Mouse (Mus musculus) C2C12 (cell line): ENCODE results near the gene Tenm2. TPM values are rescaled to one million over a fixed set of nuclear protein-coding genes. Genes with fewer than 3 reads are reported as not detected.

Experiments
- H3K27me3 ChIP-seq: one replicate; pipeline ENCODE4 v1.6.1; 2011; ENCODE audit not compliant: control insufficient read depth, insufficient read depth, insufficient read length
- H3K36me3 ChIP-seq: one replicate; pipeline ENCODE4 v1.6.1; 2011; ENCODE audit not compliant: control insufficient read depth, insufficient read depth
- H3K4me3 ChIP-seq: one replicate; pipeline ENCODE4 v1.5.1; 2011; ENCODE audit warnings: mild to moderate bottlenecking, control low read depth; ENCODE audit not compliant: poor library complexity, insufficient read depth, severe bottlenecking
- H3K79me2 ChIP-seq: one replicate; pipeline ENCODE4 v1.6.1; 2011; ENCODE audit not compliant: control insufficient read depth, insufficient read depth
- H3K79me3 ChIP-seq: one replicate; pipeline ENCODE4 v1.6.1; 2011; ENCODE audit warnings: low read depth, control low read depth
- H3ac ChIP-seq: one replicate; pipeline ENCODE3; 2011; ENCODE audit warnings: low read depth; ENCODE audit not compliant: control insufficient read depth, insufficient read length
- CEBPB ChIP-seq: IDR thresholded peaks from one replicate; pipeline ENCODE4 v1.6.1; 2011; ENCODE audit warnings: low read depth, mild to moderate bottlenecking, control low read depth, moderate library complexity
- CTCF ChIP-seq: IDR thresholded peaks from one replicate; pipeline ENCODE4 v1.5.1; 2011; ENCODE audit not compliant: control insufficient read depth, insufficient read depth, insufficient read length
- FOSL1 ChIP-seq: IDR thresholded peaks from one replicate; pipeline ENCODE4 v1.8.0; 2011; ENCODE audit warnings: mild to moderate bottlenecking, low read length; ENCODE audit not compliant: poor library complexity, insufficient read depth, severe bottlenecking
- MAX ChIP-seq: IDR thresholded peaks from one replicate; pipeline ENCODE4 v1.6.1; 2011; ENCODE audit warnings: mild to moderate bottlenecking, control low read depth
- MYOD1 ChIP-seq: IDR thresholded peaks from one replicate; pipeline ENCODE4 v1.6.1; 2011; ENCODE audit warnings: low read depth; ENCODE audit not compliant: control insufficient read depth, insufficient read length
- MYOG ChIP-seq: IDR thresholded peaks from one replicate; pipeline ENCODE4 v1.6.1; 2011; ENCODE audit not compliant: control insufficient read depth, insufficient read length; ENCODE audit errors: extremely low read depth
- USF1 ChIP-seq: IDR thresholded peaks from one replicate; pipeline ENCODE4 v1.6.1; 2011; ENCODE audit warnings: low read depth, mild to moderate bottlenecking, control low read depth, moderate library complexity
- polyA plus RNA-seq: library from polyadenylated mRNA; unstranded; fragments of >200 nt; fragmentation: generic; extraction: Trizol; gene quantifications from one replicate; pipeline ENCODE4 v1.2.1, GENCODE M21; 2012; ENCODE audit warnings: missing spikeins

Gene Tenm2
- polyA plus RNA-seq, 1 experiment: not detected

- TF ChIP-seq MAX (no peak), FOSL1 (no peak), CTCF (no peak), CEBPB (no peak), MYOG (no peak), USF1 (no peak), MYOD1 (no peak)
These were observed 384.1 kb downstream of the Tenm2 start for GRCm38 (mm10) chr11:36851690-36852089.

GRCm38 (mm10) chr11:36847451-36847850, 388.3 kb downstream of the Tenm2 start:
- TF ChIP-seq MAX (no peak), CEBPB (no peak), CTCF (no peak), MYOG (no peak), MYOD1 (no peak)
- Histone ChIP-seq H3ac (no peak overlapping the region), H3K4me3 (no peak overlapping the region), H3K27me3 (no peaks in the 10 kb centered on the region), H3K79me3 (no peaks in the 10 kb centered on the region), H3K79me2 (no peaks in the 10 kb centered on the region), H3K36me3 (no peaks in the 10 kb centered on the region)

More at GRCm38 (mm10) chr11:36851690-36852089, 384.1 kb downstream of the Tenm2 start:
- Histone ChIP-seq H3K4me3 (no peak overlapping the region), H3ac (no peak overlapping the region), H3K79me3 (no peaks in the 10 kb centered on the region), H3K27me3 (no peaks in the 10 kb centered on the region), H3K36me3 (no peaks in the 10 kb centered on the region), H3K79me2 (no peaks in the 10 kb centered on the region)

GRCm38 (mm10) chr11:36832855-36833254, 402.9 kb downstream of the Tenm2 start:
- Histone ChIP-seq H3K36me3 (no peaks in the 10 kb centered on the region), H3ac (no peak overlapping the region), H3K4me3 (no peak overlapping the region), H3K79me3 (no peaks in the 10 kb centered on the region), H3K27me3 (no peaks in the 10 kb centered on the region), H3K79me2 (no peaks in the 10 kb centered on the region)
- TF ChIP-seq CTCF: no peak
- TF ChIP-seq FOSL1: no peak
- no peak for TF ChIP-seq MAX
- no peak for TF ChIP-seq MYOD1

- Histone ChIP-seq H3ac (no peak overlapping the region), H3K27me3 (no peaks in the 10 kb centered on the region), H3K79me2 (no peaks in the 10 kb centered on the region), H3K36me3 (no peaks in the 10 kb centered on the region), H3K4me3 (no peak overlapping the region), H3K79me3 (no peaks in the 10 kb centered on the region)
- TF ChIP-seq CEBPB (no peak), MYOD1 (no peak), MAX (no peak), CTCF (no peak), MYOG (no peak), USF1 (no peak), FOSL1 (no peak)
These were observed 404.3 kb downstream of the Tenm2 start for GRCm38 (mm10) chr11:36831511-36831910.

GRCm38 (mm10) chr11:36824666-36825065, 411.1 kb downstream of the Tenm2 start:
- no peaks in the 10 kb centered on the region for H3K36me3 ChIP-seq
- no peak overlapping the region for H3ac ChIP-seq
- H3K27me3 ChIP-seq: no peaks in the 10 kb centered on the region
- no peaks in the 10 kb centered on the region for H3K79me3 ChIP-seq
- TF ChIP-seq CTCF (no peak), FOSL1 (no peak), MYOD1 (no peak), MAX (no peak), CEBPB (no peak), USF1 (no peak)
- no peak overlapping the region for H3K4me3 ChIP-seq
- H3K79me2 ChIP-seq: no peaks in the 10 kb centered on the region

GRCm38 (mm10) chr11:36804615-36805014, 431.1 kb downstream of the Tenm2 start:
- Histone ChIP-seq H3K79me3 (no peaks in the 10 kb centered on the region), H3K4me3 (no peak overlapping the region), H3ac (no peak overlapping the region), H3K36me3 (no peaks in the 10 kb centered on the region), H3K79me2 (no peaks in the 10 kb centered on the region), H3K27me3 (no peaks in the 10 kb centered on the region)
- no peak for TF ChIP-seq CTCF
